Comparison of ENCODE assay signal across 37 mouse cellular contexts in the genomic region with DNA sequence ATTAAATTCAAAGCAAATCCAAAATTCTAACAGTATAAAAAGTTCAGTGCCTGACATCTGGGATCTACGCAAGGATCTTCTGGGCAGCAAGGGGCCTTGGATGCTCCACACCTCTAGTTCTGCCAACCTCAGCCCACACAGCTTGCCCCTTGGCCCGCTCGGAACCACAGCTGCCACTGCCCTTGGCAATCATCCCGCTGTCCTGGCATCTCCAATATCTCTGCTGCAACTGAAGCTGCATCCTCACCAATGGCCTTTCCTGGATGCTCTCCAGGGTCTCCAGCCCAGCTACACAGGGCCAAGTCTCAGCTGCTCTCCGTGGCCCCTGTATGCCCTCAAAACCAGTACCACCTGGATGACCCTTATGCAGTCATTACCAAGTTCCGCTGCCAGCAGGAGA. TPM values are rescaled to one million over a fixed set of nuclear protein-coding genes. Genes with fewer than 3 reads are reported as not detected.
DNase-seq lines count a peak whose midpoint lies in the region; ATAC-seq lines count a peak whose summit lies in the region.
"Had no signal": no experiment of that assay in that cellular context is flagged by ENCODE, and none has a peak within 500 bp of the region (broad histone marks: within the 10 kb centered on the region; RNA-seq: fewer than 3 reads in every experiment).

No protein-coding gene starts in this region.

- H3K36me3 ChIP-seq in forebrain, embryonic 12.5 days (replicated peaks): no peaks in the 10 kb centered on the region
- H3K36me3 ChIP-seq: embryonic facial prominence, embryonic 13.5 days; heart, embryonic 12.5 days; hindbrain, embryonic 12.5 days; lung, embryonic 15.5 days; midbrain, embryonic 13.5 days; neural tube, embryonic 13.5 days had no signal

- H3K27ac ChIP-seq in forebrain, embryonic 12.5 days: no peak overlapping the region
- H3K27ac ChIP-seq: embryonic facial prominence, embryonic 13.5 days; hindbrain, embryonic 12.5 days; liver, embryonic 14.5 days; lung, embryonic 15.5 days; midbrain, embryonic 13.5 days; neural tube, embryonic 13.5 days had no signal

- no peak overlapping the region for H3K4me3 ChIP-seq in forebrain, embryonic 12.5 days (replicated peaks)
- H3K4me3 ChIP-seq: embryonic facial prominence, embryonic 13.5 days; erythroblast, embryonic 14.5 days; heart, embryonic 12.5 days; hindbrain, embryonic 12.5 days; lung, embryonic 15.5 days; megakaryocyte, embryonic 14.5 days; midbrain, embryonic 13.5 days; neural tube, embryonic 13.5 days had no signal

- no peaks in the 10 kb centered on the region for H3K9me3 ChIP-seq in forebrain, embryonic 12.5 days
- H3K9me3 ChIP-seq: embryonic facial prominence, embryonic 13.5 days; heart, embryonic 12.5 days; hindbrain, embryonic 12.5 days; lung, embryonic 15.5 days; midbrain, embryonic 13.5 days; neural tube, embryonic 13.5 days had no signal

- peak; percentile 13 for DNase-seq in heart, postnatal 4 days
- no peak for DNase-seq in heart, adult 11 months
- peak; percentile 13 for DNase-seq in ovary, postnatal 36 days (ENCODE audit: low spot score)
- no peak for DNase-seq in ovary, postnatal 14 days (ENCODE audit: low spot score)
- DNase-seq in gastrocnemius, postnatal 14 days: peak; percentile 83
- DNase-seq in layer of hippocampus, postnatal 36 days: no peak
- DNase-seq: adrenal gland, postnatal 14 days; embryo, embryonic 11 days; heart, adult 18-20 months; heart, postnatal 10 days; kidney, adult 8-10 months; kidney, postnatal 10 days; lung, postnatal 36 days; right cerebral cortex, adult 18-20 months; right cerebral cortex, postnatal 4 days; thymus, adult 18-20 months; thymus, postnatal 4 days had no signal

- no peak for ATAC-seq in forebrain, embryonic 12.5 days (ENCODE audit: low FRiP score)
- ATAC-seq: activated CD4-positive, CD25-positive, alpha-beta regulatory T cell, adult 4 months; forebrain, embryonic 14.5 days; midbrain, embryonic 13.5 days had no signal

- no peak overlapping the region for H3K4me2 ChIP-seq in forebrain, embryonic 12.5 days
- H3K4me2 ChIP-seq: embryonic facial prominence, embryonic 13.5 days; heart, embryonic 12.5 days; hindbrain, embryonic 12.5 days; lung, embryonic 15.5 days; midbrain, embryonic 13.5 days; neural tube, embryonic 13.5 days had no signal

- intact Hi-C loops in gastrocnemius, postnatal 14 days (cut with DNase I; ENCODE audit: low total_unique reads): no loop called here

- WGBS in forebrain, embryonic 12.5 days: 92% methylated on average over 6 of the region's 6 CpGs

- H3K4me1 ChIP-seq in forebrain, embryonic 12.5 days: no peaks in the 10 kb centered on the region
- H3K4me1 ChIP-seq: embryonic facial prominence, embryonic 13.5 days; heart, embryonic 12.5 days; hindbrain, embryonic 12.5 days; lung, embryonic 15.5 days; megakaryocyte, embryonic 14.5 days; midbrain, embryonic 13.5 days; neural tube, embryonic 13.5 days had no signal

- no peaks in the 10 kb centered on the region for H3K27me3 ChIP-seq in forebrain, embryonic 12.5 days
- H3K27me3 ChIP-seq: embryonic facial prominence, embryonic 13.5 days; heart, embryonic 12.5 days; hindbrain, embryonic 12.5 days; lung, embryonic 15.5 days; midbrain, embryonic 13.5 days; neural tube, embryonic 13.5 days had no signal

- H3K9ac ChIP-seq in forebrain, embryonic 12.5 days: no peak overlapping the region
- H3K9ac ChIP-seq: embryonic facial prominence, embryonic 13.5 days; heart, embryonic 12.5 days; hindbrain, embryonic 12.5 days; liver, embryonic 14.5 days; lung, embryonic 15.5 days; midbrain, embryonic 13.5 days; neural tube, embryonic 13.5 days had no signal

RNA-seq across cellular contexts. Expression of gene Nipsnap3a, which starts 10.4 kb away (rescaled TPM):
- not detected for total RNA-seq in heart, postnatal 4 days (2021)
- total RNA-seq in gastrocnemius, postnatal 14 days (2021): not detected
- total RNA-seq in layer of hippocampus, postnatal 36 days (2021): not detected
- polyA plus RNA-seq in forebrain, embryonic 12.5 days (2016; fragmentation: Nextera tagmentation; extraction: Ambion mirVana): not detected in 2 replicates
- total RNA-seq: adrenal gland, postnatal 14 days; heart, adult 18-20 months; heart, postnatal 10 days; layer of hippocampus, adult 18-20 months; left cerebral cortex, postnatal 14 days; MEL had no signal
- polyA plus RNA-seq: activated CD4-positive, CD25-positive, alpha-beta regulatory T cell, adult 4 months; brain, embryonic 14.5 days; C2C12; embryonic facial prominence, embryonic 13.5 days; erythroblast, embryonic 14.5 days; forebrain, embryonic 14.5 days; heart, embryonic 12.5 days; hindbrain, embryonic 12.5 days; intestine, embryonic 14.5 days; limb, embryonic 14.5 days; liver, embryonic 14.5 days; lung, embryonic 15.5 days; midbrain, embryonic 13.5 days; neural tube, embryonic 13.5 days; stomach, embryonic 16.5 days had no signal

RNA-seq across cellular contexts. Expression of gene Nipsnap3b, which starts 12.2 kb away (rescaled TPM):
- 10 to 100 TPM; 24.0 to 26.4 TPM for total RNA-seq in heart, postnatal 4 days (2021)
- 1 to 10 TPM; 4.5 to 6.5 TPM for total RNA-seq in gastrocnemius, postnatal 14 days (2021)
- total RNA-seq in layer of hippocampus, postnatal 36 days (2021): 10 to 100 TPM; 13.9 to 19.7 TPM
- polyA plus RNA-seq in forebrain, embryonic 12.5 days (2016; fragmentation: Nextera tagmentation; extraction: Ambion mirVana): 95.1 and 105 TPM in 2 replicates

RNA-seq across cellular contexts. Expression of gene Olfr270, which starts 35.1 kb away (rescaled TPM):
- not detected for total RNA-seq in heart, postnatal 4 days (2021)
- total RNA-seq in gastrocnemius, postnatal 14 days (2021): not detected
- not detected for total RNA-seq in layer of hippocampus, postnatal 36 days (2021)
- polyA plus RNA-seq in forebrain, embryonic 12.5 days (2016; fragmentation: Nextera tagmentation; extraction: Ambion mirVana): not detected in 2 replicates
- total RNA-seq: adrenal gland, postnatal 14 days; heart, adult 18-20 months; heart, postnatal 10 days; layer of hippocampus, adult 18-20 months; left cerebral cortex, postnatal 14 days; MEL had no signal
- polyA plus RNA-seq: activated CD4-positive, CD25-positive, alpha-beta regulatory T cell, adult 4 months; brain, embryonic 14.5 days; C2C12; embryonic facial prominence, embryonic 13.5 days; erythroblast, embryonic 14.5 days; forebrain, embryonic 14.5 days; heart, embryonic 12.5 days; hindbrain, embryonic 12.5 days; intestine, embryonic 14.5 days; limb, embryonic 14.5 days; liver, embryonic 14.5 days; lung, embryonic 15.5 days; midbrain, embryonic 13.5 days; neural tube, embryonic 13.5 days; stomach, embryonic 16.5 days had no signal

Comparison
In these comparisons a context has a peak if more than half of its experiments do, and no peak if none do; other contexts are left out.
1. DNase-seq: peak in heart, postnatal 4 days (single experiment), ovary, postnatal 36 days (single experiment) and gastrocnemius, postnatal 14 days (single experiment); none in heart, adult 11 months (single experiment), ovary, postnatal 14 days (single experiment) and layer of hippocampus, postnatal 36 days (0 of 2).